Comparison of ENCODE assay signal across 34 mouse cellular contexts in genomic region chr7:4748321-4748720, GRCm38 (mm10). TPM values are rescaled to one million over a fixed set of nuclear protein-coding genes. Genes with fewer than 3 reads are reported as not detected.
DNase-seq lines count a peak whose midpoint lies in the region; ATAC-seq and TF ChIP-seq lines count a peak whose summit lies in the region.
"Had no signal": no experiment of that assay in that cellular context is flagged by ENCODE, and none has a peak within 500 bp of the region (broad histone marks: within the 10 kb centered on the region; RNA-seq: fewer than 3 reads in every experiment).

No protein-coding gene starts in this region.

- intact Hi-C loops in left cerebral cortex, postnatal 10 days (cut with DNase I), result no loop called here

- no peak overlapping the region for H3K4me3 ChIP-seq in intestine, postnatal 0 days (ENCODE audit: low read depth, low read length)
- no peak overlapping the region for H3K4me3 ChIP-seq in intestine, embryonic 15.5 days (replicated peaks)
- H3K4me3 ChIP-seq in liver, embryonic 16.5 days (ENCODE audit: low read depth, low read length), result no peak overlapping the region
- H3K4me3 ChIP-seq: embryonic facial prominence, embryonic 15.5 days; gastrocnemius, adult 2 months; heart, embryonic 15.5 days; hindbrain, embryonic 15.5 days; limb, embryonic 10.5 days; neural tube, embryonic 15.5 days had no signal

- no peak for ATAC-seq in intestine, postnatal 0 days
- ATAC-seq in intestine, embryonic 15.5 days, result no peak
- ATAC-seq in liver, embryonic 16.5 days (ENCODE audit: low read depth), result no peak
- ATAC-seq: forebrain, postnatal 0 days; intestine, embryonic 16.5 days had no signal

- 0 out of 2 replicates have a peak, but pooled peaks have one; percentile 8 for TF ChIP-seq CTCF in intestine, postnatal 0 days (IDR thresholded peaks at IDR 0.05; ENCODE audit: low read depth)

- no peaks in the 10 kb centered on the region for H3K9me3 ChIP-seq in intestine, postnatal 0 days (ENCODE audit: control insufficient read depth)
- H3K9me3 ChIP-seq in intestine, embryonic 15.5 days, result no peaks in the 10 kb centered on the region
- no peaks in the 10 kb centered on the region for H3K9me3 ChIP-seq in liver, embryonic 16.5 days (replicated peaks; ENCODE audit: control insufficient read depth, low read length)
- H3K9me3 ChIP-seq: embryonic facial prominence, embryonic 15.5 days; heart, embryonic 15.5 days; hindbrain, embryonic 15.5 days; limb, embryonic 10.5 days; neural tube, embryonic 15.5 days had no signal

- H3K4me2 ChIP-seq in intestine, postnatal 0 days (replicated peaks; ENCODE audit: low read depth), result no peak overlapping the region
- H3K4me2 ChIP-seq in intestine, embryonic 15.5 days (replicated peaks), result no peak overlapping the region
- peak overlapping the region; percentile 27; the same call in 1 of the 2 replicates for H3K4me2 ChIP-seq in liver, embryonic 16.5 days (ENCODE audit: low read depth, low read length)
- H3K4me2 ChIP-seq: embryonic facial prominence, embryonic 15.5 days; heart, embryonic 15.5 days; hindbrain, embryonic 15.5 days; midbrain, embryonic 11.5 days; neural tube, embryonic 15.5 days had no signal

- H3K27ac ChIP-seq in intestine, postnatal 0 days (ENCODE audit: low read depth, low read length), result no peak overlapping the region
- no peak overlapping the region for H3K27ac ChIP-seq in intestine, embryonic 15.5 days
- peak overlapping the region; percentile 94 for H3K27ac ChIP-seq in liver, embryonic 16.5 days (ENCODE audit: low read length)
- H3K27ac ChIP-seq: embryonic facial prominence, embryonic 15.5 days; gastrocnemius, adult 2 months; heart, embryonic 15.5 days; hindbrain, embryonic 15.5 days; limb, embryonic 10.5 days; neural tube, embryonic 15.5 days had no signal

- no peak overlapping the region for H3K9ac ChIP-seq in intestine, postnatal 0 days (ENCODE audit: low read depth, low read length)
- H3K9ac ChIP-seq in intestine, embryonic 15.5 days, result no peak overlapping the region
- H3K9ac ChIP-seq in liver, embryonic 16.5 days (ENCODE audit: low read depth, low read length), result peak overlapping the region; percentile 6
- H3K9ac ChIP-seq: embryonic facial prominence, embryonic 15.5 days; forebrain, postnatal 0 days; heart, embryonic 15.5 days; hindbrain, embryonic 15.5 days; neural tube, embryonic 15.5 days had no signal

- H3K27me3 ChIP-seq in intestine, postnatal 0 days (replicated peaks; ENCODE audit: control insufficient read depth, insufficient read depth, low read length), result no peaks in the 10 kb centered on the region
- no peaks in the 10 kb centered on the region for H3K27me3 ChIP-seq in intestine, embryonic 15.5 days (replicated peaks)
- no peaks in the 10 kb centered on the region for H3K27me3 ChIP-seq in liver, embryonic 16.5 days (ENCODE audit: control insufficient read depth, insufficient read depth, low read depth, low read length)
- H3K27me3 ChIP-seq: embryonic facial prominence, embryonic 15.5 days; heart, embryonic 15.5 days; hindbrain, embryonic 15.5 days; neural tube, embryonic 15.5 days had no signal

- 69% methylated on average over 4 of the region's 4 CpGs for WGBS in intestine, postnatal 0 days
- WGBS in intestine, embryonic 15.5 days, result 75% methylated on average over 4 of the region's 4 CpGs
- WGBS in liver, embryonic 16.5 days (ENCODE audit: insufficient replicate concordance), result 68% methylated on average over 4 of the region's 4 CpGs

- H3K4me1 ChIP-seq in intestine, postnatal 0 days (replicated peaks; ENCODE audit: control insufficient read depth, insufficient read depth, low read length), result no peaks in the 10 kb centered on the region
- H3K4me1 ChIP-seq in intestine, embryonic 15.5 days (replicated peaks), result peaks cover 14% of the 10 kb centered on the region
- peaks cover 88% of the 10 kb centered on the region for H3K4me1 ChIP-seq in liver, embryonic 16.5 days (ENCODE audit: control insufficient read depth, low read depth, low read length)

- H3K36me3 ChIP-seq in intestine, postnatal 0 days (ENCODE audit: control insufficient read depth, insufficient read depth), result peaks cover 26% of the 10 kb centered on the region
- H3K36me3 ChIP-seq in intestine, embryonic 15.5 days, result peaks cover 19% of the 10 kb centered on the region; the same call in 1 of the 2 replicates
- peaks cover 13% of the 10 kb centered on the region; the same call in 1 of the 2 replicates for H3K36me3 ChIP-seq in liver, embryonic 16.5 days (ENCODE audit: control insufficient read depth, insufficient read depth)

- DNase-seq in R1 (ENCODE audit: low read depth, low spot score) (peak; percentile 77), liver (peak; percentile 28)
- no peak for DNase-seq in frontal cortex, postnatal 25 days (ENCODE audit: low spot score in 2 of 2)
- DNase-seq in left cerebral cortex, postnatal 10 days (ENCODE audit: extremely low spot score in 1 of 2, low spot score in 2 of 2), result no peak
- no peak for DNase-seq in urinary bladder, postnatal 25 days (ENCODE audit: low spot score)
- DNase-seq: adrenal gland, postnatal 36 days; cerebellum, adult 11 months; cerebellum, adult 9-11 months; forebrain, postnatal 0 days; gastrocnemius, adult 2 months; heart, postnatal 4 days; kidney, postnatal 36 days; lung, postnatal 14 days; right cerebral cortex, adult 18-20 months; right cerebral cortex, postnatal 4 days had no signal

RNA-seq across cellular contexts. Expression of gene Cox6b2, which starts 4.6 kb away (rescaled TPM):
- 48.5 and 48.8 TPM in 2 replicates for polyA plus RNA-seq in intestine, postnatal 0 days (2015; fragmentation: Nextera tagmentation; extraction: Ambion mirVana)
- 45.5 and 53.0 TPM in 2 replicates for polyA plus RNA-seq in intestine, embryonic 15.5 days (2015; fragmentation: Nextera tagmentation; extraction: Ambion mirVana)
- polyA plus RNA-seq in liver, embryonic 16.5 days (2015; fragmentation: Nextera tagmentation; extraction: Ambion mirVana), result 65.0 and 71.5 TPM in 2 replicates
- total RNA-seq in left cerebral cortex, postnatal 10 days (2021), result 1 to 10 TPM; 6.9 to 8.7 TPM
- total RNA-seq: liver, adult 2 months had no signal

RNA-seq across cellular contexts. Expression of gene Kmt5c, which starts 8.4 kb away (rescaled TPM):
- 35.8 and 40.2 TPM in 2 replicates for polyA plus RNA-seq in intestine, postnatal 0 days (2015; fragmentation: Nextera tagmentation; extraction: Ambion mirVana)
- polyA plus RNA-seq in intestine, embryonic 15.5 days (2015; fragmentation: Nextera tagmentation; extraction: Ambion mirVana), result 63.7 and 66.8 TPM in 2 replicates
- 41.3 and 47.4 TPM in 2 replicates for polyA plus RNA-seq in liver, embryonic 16.5 days (2015; fragmentation: Nextera tagmentation; extraction: Ambion mirVana)
- 10 to 100 TPM; 39.5 to 42.0 TPM for total RNA-seq in left cerebral cortex, postnatal 10 days (2021)

RNA-seq across cellular contexts. Expression of gene Fam71e2, which starts 22.8 kb away (rescaled TPM):
- polyA plus RNA-seq in intestine, postnatal 0 days (2015; fragmentation: Nextera tagmentation; extraction: Ambion mirVana), result not detected in 2 replicates
- not detected in 2 replicates for polyA plus RNA-seq in intestine, embryonic 15.5 days (2015; fragmentation: Nextera tagmentation; extraction: Ambion mirVana)
- polyA plus RNA-seq in liver, embryonic 16.5 days (2015; fragmentation: Nextera tagmentation; extraction: Ambion mirVana), result not detected in 2 replicates
- total RNA-seq in left cerebral cortex, postnatal 10 days (2021), result not detected
- total RNA-seq: adrenal gland, adult 18-20 months; adrenal gland, postnatal 36 days; common myeloid progenitor, adult 5-6 weeks; forebrain, postnatal 0 days; gastrocnemius, adult 2 months; heart, postnatal 4 days; left cerebral cortex, adult 8-10 months; liver, adult 2 months; megakaryocyte progenitor cell, adult 5-6 weeks had no signal
- polyA plus RNA-seq: C2C12; embryonic facial prominence, embryonic 15.5 days; forebrain, embryonic 11.5 days; forebrain, postnatal 0 days; heart, embryonic 15.5 days; hindbrain, embryonic 15.5 days; intestine, embryonic 16.5 days; kidney, embryonic 14.5 days; limb, embryonic 10.5 days; liver, adult 2 months; midbrain, embryonic 11.5 days; neural tube, embryonic 15.5 days; thymus, postnatal 0 days had no signal

RNA-seq across cellular contexts. Expression of gene Tmem150b, which starts 23.3 kb away (rescaled TPM):
- 20.7 and 21.5 TPM in 2 replicates for polyA plus RNA-seq in intestine, postnatal 0 days (2015; fragmentation: Nextera tagmentation; extraction: Ambion mirVana)
- 2.2 and 3.6 TPM in 2 replicates for polyA plus RNA-seq in intestine, embryonic 15.5 days (2015; fragmentation: Nextera tagmentation; extraction: Ambion mirVana)
- 0.33 and 0.36 TPM in 2 replicates for polyA plus RNA-seq in liver, embryonic 16.5 days (2015; fragmentation: Nextera tagmentation; extraction: Ambion mirVana)
- not detected for total RNA-seq in left cerebral cortex, postnatal 10 days (2021)
- total RNA-seq: forebrain, postnatal 0 days had no signal
- polyA plus RNA-seq: forebrain, postnatal 0 days; midbrain, embryonic 11.5 days had no signal

RNA-seq across cellular contexts. Expression of gene Il11, which starts 34.3 kb away (rescaled TPM):
- polyA plus RNA-seq in intestine, postnatal 0 days (2015; fragmentation: Nextera tagmentation; extraction: Ambion mirVana), result 0.12 and 0.30 TPM in 2 replicates
- 0.14 and 0.24 TPM in 2 replicates for polyA plus RNA-seq in intestine, embryonic 15.5 days (2015; fragmentation: Nextera tagmentation; extraction: Ambion mirVana)
- 0.12 TPM in 1 of 2 replicates, not detected in the other for polyA plus RNA-seq in liver, embryonic 16.5 days (2015; fragmentation: Nextera tagmentation; extraction: Ambion mirVana)
- 1 to 10 TPM in 1 of 2 experiments, under 1 TPM in 1; 0.73 to 1.1 TPM for total RNA-seq in left cerebral cortex, postnatal 10 days (2021)
- total RNA-seq: gastrocnemius, adult 2 months; liver, adult 2 months had no signal
- polyA plus RNA-seq: heart, embryonic 15.5 days; kidney, embryonic 14.5 days had no signal

Comparison
In these comparisons a context has a peak if more than half of its experiments do, and no peak if none do; other contexts are left out.
1. DNase-seq: peak in R1 (single experiment) and liver (single experiment); none in frontal cortex, postnatal 25 days (0 of 2), left cerebral cortex, postnatal 10 days (0 of 2) and urinary bladder, postnatal 25 days (single experiment).